Mouse (Mus musculus) spleen, adult 2 months (tissue): ENCODE measurements around the gene Bspry. TPM values are rescaled to one million over a fixed set of nuclear protein-coding genes. Genes with fewer than 3 reads are reported as not detected.

Experiments used
- DNase-seq, 2 experiments: peaks; one replicate each; pipeline versions ENCODE4 v3.0.0 to v3.0.0-alpha.2; 2012 to 2021; ENCODE audit warnings: low spot score in 2 of 2, low read depth in 1 of 2
- H3K27ac ChIP-seq: fragments of 200-500 bp; 2 replicates; pipeline ENCODE4 v1.5.1; 2012; ENCODE audit warnings: low read length, inconsistent platforms; ENCODE audit not compliant: insufficient read depth
- H3K27me3 ChIP-seq: fragments of 200-500 bp; 2 replicates; pipeline ENCODE4 v1.6.1; 2012; ENCODE audit warnings: mild to moderate bottlenecking, moderate library complexity, low read length, inconsistent platforms; ENCODE audit not compliant: control insufficient read depth, insufficient read depth
- H3K36me3 ChIP-seq: fragments of 200-500 bp; 2 replicates; pipeline ENCODE4 v1.6.1; 2012; ENCODE audit warnings: mild to moderate bottlenecking, low read length, inconsistent platforms; ENCODE audit not compliant: control insufficient read depth, insufficient read depth
- H3K4me1 ChIP-seq: fragments of 200-500 bp; 2 replicates; pipeline ENCODE4 v1.6.1; 2011; ENCODE audit warnings: inconsistent platforms; ENCODE audit not compliant: control insufficient read depth, insufficient read depth, insufficient read length
- H3K4me3 ChIP-seq: fragments of 200-500 bp; 2 replicates; pipeline ENCODE4 v1.5.1; 2011; ENCODE audit warnings: mild to moderate bottlenecking, inconsistent platforms; ENCODE audit not compliant: insufficient read depth, insufficient read length; ENCODE audit errors: extremely low read depth
- CTCF ChIP-seq: fragments of 200-500 bp; IDR thresholded peaks from 2 replicates; pipeline ENCODE4 v1.5.1; 2011; ENCODE audit warnings: mild to moderate bottlenecking, inconsistent platforms; ENCODE audit not compliant: insufficient read depth, insufficient read length, insufficient replicate concordance; ENCODE audit errors: extremely low read depth
- POLR2A ChIP-seq: fragments of 200-500 bp; IDR thresholded peaks from 2 replicates; pipeline ENCODE4 v1.6.1; 2011; ENCODE audit warnings: low read depth, low read length, inconsistent platforms
- WGBS: fragments of 180-500 bp; shearing (Covaris S2); methylation state at CpG from one replicate; pipeline ENCODE4 v1.1.7; 2018; 5-methylcytosine and 5-hydroxymethylcytosine counted together
- polyA plus RNA-seq: library from polyadenylated mRNA; depleted of rRNA; stranded (reverse); fragments of >200 nt; gene quantifications from 2 replicates; pipeline ENCODE4 v1.2.3, GENCODE M21; 2012; rRNA removed

Bspry gene
- polyA plus RNA-seq, 1 experiment, result 2.1 TPM

DNA sequence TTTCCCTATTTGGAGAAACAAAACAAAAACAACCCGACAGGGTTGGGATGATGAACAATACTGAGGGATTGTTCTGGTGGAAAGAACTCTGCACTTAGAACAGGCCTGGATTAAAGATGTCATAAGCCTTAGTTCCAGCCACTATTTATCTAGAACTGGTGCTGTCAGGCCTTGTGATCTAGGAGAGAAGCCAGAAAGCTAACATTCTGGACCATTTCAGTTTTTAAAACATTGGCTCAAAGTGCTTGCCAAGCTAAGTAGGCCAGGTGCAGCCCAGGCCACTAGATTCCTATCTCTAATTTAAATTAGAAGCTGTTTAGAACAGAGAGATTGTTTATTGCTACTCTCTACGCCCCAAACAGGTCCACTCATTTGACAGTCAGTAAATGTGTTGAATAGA is 46.4 kb downstream of the Bspry start:
- TF ChIP-seq POLR2A (no peak), CTCF (no peak)
- no peak for DNase-seq
- WGBS, result 66% methylated on average over 2 of the region's 2 CpGs
- no peak overlapping the region for H3K4me3 ChIP-seq
- H3K27me3 ChIP-seq, result no peaks in the 10 kb centered on the region
- no peak overlapping the region for H3K27ac ChIP-seq
- peaks cover 4% of the 10 kb centered on the region; the same call in 1 of the 2 replicates for H3K4me1 ChIP-seq
- H3K36me3 ChIP-seq, result no peaks in the 10 kb centered on the region

DNA sequence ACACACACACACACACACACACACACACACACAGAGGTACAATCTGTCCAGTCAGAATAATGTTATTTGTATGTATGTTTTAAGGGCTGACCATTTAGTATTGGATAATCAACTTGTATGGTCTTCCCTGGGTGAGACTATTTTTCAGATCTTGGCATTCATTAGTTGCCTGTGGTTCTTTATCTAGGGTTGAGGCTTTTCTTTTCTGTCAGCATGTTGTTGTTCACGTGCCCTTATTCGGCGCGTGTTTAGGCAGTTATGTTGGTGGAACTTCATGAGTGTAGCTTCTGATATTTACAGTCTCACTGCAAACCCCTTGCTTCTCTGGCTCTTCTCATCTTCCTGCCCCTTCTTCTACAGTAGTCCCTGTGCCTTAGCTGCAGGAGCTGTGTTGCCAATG is 47.8 kb downstream of the Bspry start:
- DNase-seq, result no peak
- 74% methylated on average over 4 of the region's 4 CpGs for WGBS
- Histone ChIP-seq H3K27ac (no peak overlapping the region), H3K27me3 (no peaks in the 10 kb centered on the region), H3K4me1 (peaks cover 4% of the 10 kb centered on the region; the same call in 1 of the 2 replicates), H3K36me3 (no peaks in the 10 kb centered on the region), H3K4me3 (no peak overlapping the region)
- TF ChIP-seq POLR2A (no peak), CTCF (no peak)

DNA sequence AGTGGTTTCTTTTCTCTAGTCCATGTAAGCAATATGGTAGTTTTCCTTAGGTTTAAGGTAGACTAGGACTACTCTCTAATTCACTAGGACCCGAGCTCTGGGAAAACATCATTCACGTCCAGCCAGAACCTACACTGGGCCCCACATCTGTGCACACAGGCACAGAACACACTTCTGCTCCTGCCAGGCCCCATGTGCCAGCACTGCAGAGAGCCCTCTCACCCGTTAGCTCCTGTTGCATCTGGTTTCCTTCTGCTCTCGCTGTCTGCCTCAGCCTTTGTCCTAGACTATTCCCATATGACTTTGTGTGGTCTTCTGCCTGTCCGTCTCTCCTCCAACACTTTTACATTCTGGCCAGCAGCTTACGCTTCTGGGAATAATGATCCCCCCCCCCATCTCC is 53.9 kb downstream of the Bspry start:
- Histone ChIP-seq H3K36me3 (no peaks in the 10 kb centered on the region), H3K4me3 (no peak overlapping the region), H3K27me3 (no peaks in the 10 kb centered on the region), H3K27ac (no peak overlapping the region), H3K4me1 (no peaks in the 10 kb centered on the region)
- WGBS, result 84% methylated on average over 6 of the region's 6 CpGs
- TF ChIP-seq CTCF (no peak), POLR2A (no peak)
- DNase-seq, result no peak

DNA sequence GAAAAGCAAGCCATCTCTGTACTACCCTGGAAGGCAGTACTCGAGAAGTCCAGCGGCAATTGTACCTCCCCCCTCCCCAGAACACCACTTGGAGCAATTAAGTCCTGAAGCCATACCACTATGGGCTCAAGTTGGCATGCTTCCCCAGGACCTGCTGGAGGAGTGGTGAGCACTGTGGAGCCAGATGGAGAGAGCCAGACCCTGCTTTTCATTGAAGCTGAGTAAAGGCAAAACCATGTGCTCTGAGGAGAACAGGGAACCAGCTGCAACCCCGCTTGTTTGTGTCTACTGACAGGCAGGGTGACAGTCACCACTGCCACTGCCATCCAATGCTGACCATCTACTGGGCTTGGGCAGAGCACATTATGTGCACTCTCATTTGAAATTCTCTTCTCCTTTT is 61.9 kb downstream of the Bspry start:
- Histone ChIP-seq H3K27ac (no peak overlapping the region), H3K4me1 (no peaks in the 10 kb centered on the region), H3K36me3 (no peaks in the 10 kb centered on the region), H3K27me3 (no peaks in the 10 kb centered on the region), H3K4me3 (no peak overlapping the region)
- DNase-seq, result no peak
- no peak for TF ChIP-seq CTCF
- no peak for TF ChIP-seq POLR2A
- WGBS, result 86% methylated on average over 3 of the region's 3 CpGs

DNA sequence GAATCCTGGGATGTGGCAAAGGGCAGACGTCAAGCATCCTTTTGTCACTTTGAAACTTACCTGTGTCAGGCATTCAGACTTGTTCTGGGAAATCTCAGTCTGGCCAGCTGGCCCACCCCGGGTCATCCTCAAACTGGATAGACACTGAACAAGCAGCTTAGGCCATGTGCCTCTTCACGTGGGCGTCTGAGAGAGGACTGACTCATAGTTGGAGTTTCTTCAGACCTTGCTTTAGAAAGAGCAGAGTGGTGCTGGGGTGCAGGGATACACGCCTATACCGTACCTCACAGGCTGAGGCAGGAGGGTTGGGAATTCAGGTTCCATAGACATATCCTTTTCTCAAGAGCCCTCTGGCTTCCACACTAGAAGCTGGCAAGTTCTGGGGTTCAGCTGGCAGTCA is 63.9 kb downstream of the Bspry start:
- Histone ChIP-seq H3K27me3 (no peaks in the 10 kb centered on the region), H3K4me1 (no peaks in the 10 kb centered on the region), H3K4me3 (no peak overlapping the region), H3K36me3 (no peaks in the 10 kb centered on the region), H3K27ac (no peak overlapping the region)
- 86% methylated on average over 6 of the region's 6 CpGs for WGBS
- TF ChIP-seq POLR2A (no peak), CTCF (no peak)
- DNase-seq, result no peak

DNA sequence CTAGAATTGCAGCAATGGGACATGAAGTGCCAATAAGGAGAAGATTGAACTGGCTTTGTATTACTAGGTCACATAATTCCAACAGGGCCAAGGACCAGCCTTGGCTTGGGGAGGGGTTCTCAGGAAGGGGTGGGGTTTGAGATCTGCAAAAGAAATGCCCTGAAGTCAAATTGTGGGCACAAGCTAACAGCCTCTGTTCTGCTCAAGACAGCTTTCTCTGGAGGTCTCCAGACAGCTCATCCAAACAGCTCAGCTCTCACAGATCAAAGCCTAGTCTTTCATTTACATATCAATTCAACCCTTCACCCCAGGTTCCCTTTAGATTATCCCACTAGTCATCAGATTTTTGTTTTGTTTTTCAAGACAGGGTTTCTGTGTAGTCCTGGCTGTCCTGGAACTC is 64.9 kb downstream of the Bspry start:
- no peak overlapping the region for H3K4me3 ChIP-seq
- H3K4me1 ChIP-seq, result no peaks in the 10 kb centered on the region
- no peak overlapping the region for H3K27ac ChIP-seq
- DNase-seq, result no peak
- no peaks in the 10 kb centered on the region for H3K36me3 ChIP-seq
- TF ChIP-seq POLR2A, result no peak
- TF ChIP-seq CTCF, result no peak
- H3K27me3 ChIP-seq, result no peaks in the 10 kb centered on the region

Other genes with a start within 250 kb of the Bspry start
- gene Zfp37, start 249.0 kb upstream of the Bspry start, polyA plus RNA-seq, result 0.07 and 0.11 TPM in 2 replicates
- gene Slc31a2, start 217.5 kb upstream of the Bspry start, polyA plus RNA-seq, result 12.4 and 14.0 TPM in 2 replicates
- gene Fkbp15, start 119.5 kb upstream of the Bspry start, polyA plus RNA-seq, result 32.2 TPM in 2 replicates
- gene Slc31a1, start 119.3 kb upstream of the Bspry start, polyA plus RNA-seq, result 5.0 and 5.4 TPM in 2 replicates
- gene Cdc26, start 71.4 kb upstream of the Bspry start, polyA plus RNA-seq, result 14.1 and 14.7 TPM in 2 replicates
- gene Prpf4, start 71.3 kb upstream of the Bspry start, polyA plus RNA-seq, result 9.4 and 9.6 TPM in 2 replicates
- gene Rnf183, start 44.8 kb upstream of the Bspry start, polyA plus RNA-seq, result not detected in 2 replicates
- gene Wdr31, start 9.2 kb upstream of the Bspry start, polyA plus RNA-seq, result 0.26 and 0.51 TPM in 2 replicates
- 1.9 and 2.3 TPM in 2 replicates for gene Hdhd3, start 23.4 kb downstream of the Bspry start, polyA plus RNA-seq
- 128 and 180 TPM in 2 replicates for gene Alad, start 39.9 kb downstream of the Bspry start, polyA plus RNA-seq
- 6.1 and 8.4 TPM in 2 replicates for gene Pole3, start 45.0 kb downstream of the Bspry start, polyA plus RNA-seq
- 0.11 TPM in 1 of 2 replicates, not detected in the other for gene 4933430I17Rik, start 45.3 kb downstream of the Bspry start, polyA plus RNA-seq
- 51.7 and 57.5 TPM in 2 replicates for gene Rgs3, start 79.8 kb downstream of the Bspry start, polyA plus RNA-seq